Mouse (Mus musculus) lung, adult 10 weeks (tissue): ENCODE measurements around the gene Zbtb8b. TPM values are rescaled to one million over a fixed set of nuclear protein-coding genes. Genes with fewer than 3 reads are reported as not detected.

ENCODE experiments used
- polyA plus RNA-seq: library from polyadenylated mRNA; stranded (reverse); fragments of 350-450 nt; fragmentation: Illumina TruSeq; extraction: RNeasy Lipid Tissue Mini Kit (QIAGEN cat#74804); gene quantifications from one replicate; pipeline ENCODE4 v1.2.3, GENCODE M21; 2014; ENCODE audit warnings: low read depth, low replicate concordance; ENCODE audit not compliant: insufficient read depth

Zbtb8b gene
- polyA plus RNA-seq = 0.13 TPM

GRCm38 (mm10) chr4:129440340-129441063 lies at the start of gene Zbtb8b:
Gene Zbtb8b, minus strand, starts transcription at chr4:129440853.

DNA sequence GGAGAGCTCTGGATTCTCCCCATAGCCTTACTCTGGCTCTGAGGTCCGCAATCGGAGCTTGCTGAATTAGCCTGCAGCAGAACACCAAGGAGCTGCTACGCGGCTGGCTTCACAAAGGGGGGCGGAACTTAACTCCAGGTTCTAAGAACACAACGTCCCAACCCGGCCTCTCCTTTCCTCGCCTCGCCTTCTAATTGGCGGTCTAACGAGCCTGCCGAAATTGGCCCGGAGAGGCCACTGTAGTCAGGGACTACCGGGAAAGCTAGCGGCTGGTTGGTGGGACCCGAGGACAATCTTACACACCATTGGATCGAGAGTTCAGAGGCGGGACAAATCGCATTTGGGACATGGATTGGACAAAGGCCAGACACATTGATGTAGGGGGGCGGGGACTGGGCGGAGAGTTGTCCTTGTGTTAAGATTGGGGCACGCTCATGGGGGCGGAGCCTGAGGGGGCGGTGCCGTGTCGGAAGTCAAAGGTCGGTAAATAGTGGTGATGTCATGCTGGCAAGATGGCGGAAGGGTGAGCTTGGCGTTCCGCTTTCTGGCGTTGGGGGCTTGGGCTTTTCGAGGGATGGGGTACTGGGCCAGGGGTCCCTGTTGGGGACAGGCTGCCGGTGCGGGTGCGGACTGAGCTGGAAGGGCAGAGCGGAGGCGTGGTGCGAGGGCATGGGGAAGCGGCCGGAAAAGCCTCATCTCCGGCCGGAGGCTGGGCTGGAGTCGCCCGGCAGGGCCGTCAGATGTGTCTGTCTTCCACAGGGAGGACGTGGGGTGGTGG lies 20.7 kb upstream of the Zbtb8b start, which contains the start of gene Bsdc1:
Gene Bsdc1 (plus strand): TSS at position 399 of the 778 bp plus-strand sequence.

GRCm38 (mm10) chr4:129377601-129378390 lies 62.9 kb downstream of the Zbtb8b start, which contains the start of gene Zbtb8a:
Gene Zbtb8a, minus strand, starts transcription at chr4:129378116.

Other genes with a start within 250 kb of the Zbtb8b start
- 12.6 TPM for gene C77080, start 179.4 kb downstream of the Zbtb8b start, polyA plus RNA-seq
- 0.81 TPM for gene Sync, start 153.2 kb downstream of the Zbtb8b start, polyA plus RNA-seq
- gene Rbbp4, start 105.5 kb downstream of the Zbtb8b start, polyA plus RNA-seq = 70.3 TPM
- 49.0 TPM for gene Zbtb8os, start 105.2 kb downstream of the Zbtb8b start, polyA plus RNA-seq
- 6.1 TPM for gene Zbtb8a, start 62.7 kb downstream of the Zbtb8b start, polyA plus RNA-seq
- 32.1 TPM for gene Bsdc1, start 20.7 kb upstream of the Zbtb8b start, polyA plus RNA-seq
- not detected for gene Tssk3, start 50.2 kb upstream of the Zbtb8b start, polyA plus RNA-seq
- gene Fam229a, start 50.3 kb upstream of the Zbtb8b start, polyA plus RNA-seq = not detected
- 18.3 TPM for gene Marcksl1, start 72.7 kb upstream of the Zbtb8b start, polyA plus RNA-seq
- 58.9 TPM for gene Hdac1, start 101.9 kb upstream of the Zbtb8b start, polyA plus RNA-seq
- 12.2 TPM for gene Lck, start 132.8 kb upstream of the Zbtb8b start, polyA plus RNA-seq
- 0.46 TPM for gene Fam167b, start 137.7 kb upstream of the Zbtb8b start, polyA plus RNA-seq
- 182 TPM for gene Eif3i, start 159.8 kb upstream of the Zbtb8b start, polyA plus RNA-seq
- gene Tmem234, start 159.8 kb upstream of the Zbtb8b start, polyA plus RNA-seq = 101 TPM
- gene Dcdc2b, start 173.4 kb upstream of the Zbtb8b start, polyA plus RNA-seq = 13.5 TPM
- gene Iqcc, start 178.2 kb upstream of the Zbtb8b start, polyA plus RNA-seq = 23.5 TPM
- gene Ccdc28b, start 183.1 kb upstream of the Zbtb8b start, polyA plus RNA-seq = 30.3 TPM
- 19.8 TPM for gene Txlna, start 200.2 kb upstream of the Zbtb8b start, polyA plus RNA-seq
- 10.6 TPM for gene Kpna6, start 231.9 kb upstream of the Zbtb8b start, polyA plus RNA-seq